Mouse (Mus musculus): ENCODE measurements around the gene Gm21083. TPM values are rescaled to one million over a fixed set of nuclear protein-coding genes. Genes with fewer than 3 reads are reported as not detected.
"Not testable (repeated sequence)": the region's sequence is repeated elsewhere in the genome, so short reads cannot be mapped to it uniquely, and the experiment has no call there.

Gm21083 gene
- not detected in 2 replicates for polyA plus RNA-seq (2015; fragmentation: Nextera tagmentation; extraction: Ambion mirVana)

- not testable (repeated sequence) for H3K4me2 ChIP-seq (replicated peaks); H3K9ac ChIP-seq; H3K36me3 ChIP-seq; H3K27me3 ChIP-seq; H3K27ac ChIP-seq (replicated peaks); ATAC-seq (ENCODE audit: insufficient number of reproducible peaks, low FRiP score, low TSS enrichment, low read depth); H3K4me3 ChIP-seq (replicated peaks); H3K9me3 ChIP-seq (replicated peaks); H3K4me1 ChIP-seq
- no CpG with 5 or more reads among the region's 1 CpGs for WGBS
Measured at GRCm38 (mm10) chr5:15577033-15577432, at the start of gene Gm21083. Gene Gm21083 (plus strand): TSS chr5:15577333.

- not testable (repeated sequence) for H3K9ac ChIP-seq; H3K36me3 ChIP-seq; H3K27ac ChIP-seq (replicated peaks); H3K4me3 ChIP-seq (replicated peaks); H3K4me1 ChIP-seq; ATAC-seq (ENCODE audit: insufficient number of reproducible peaks, low FRiP score, low TSS enrichment, low read depth); H3K4me2 ChIP-seq (replicated peaks); H3K27me3 ChIP-seq; H3K9me3 ChIP-seq (replicated peaks)
- no CpG with 5 or more reads among the region's 1 CpGs for whole genome bisulfite sequencing
Measured at GRCm38 (mm10) chr5:15529122-15529521, 48.0 kb upstream of the Gm21083 start, which contains the start of gene Gm21190. Gene Gm21190 (minus strand): TSS chr5:15529222.

- not testable (repeated sequence) for H3K4me2 ChIP-seq (replicated peaks); H3K27ac ChIP-seq (replicated peaks); H3K4me3 ChIP-seq (replicated peaks); H3K9me3 ChIP-seq (replicated peaks); H3K4me1 ChIP-seq; ATAC-seq (ENCODE audit: insufficient number of reproducible peaks, low FRiP score, low TSS enrichment, low read depth); H3K9ac ChIP-seq; H3K36me3 ChIP-seq; H3K27me3 ChIP-seq
- 73% methylated on average over 6 of the region's 6 CpGs for WGBS
Measured at GRCm38 (mm10) chr5:15548642-15549041, 28.5 kb upstream of the Gm21083 start.

- not testable (repeated sequence) for H3K4me3 ChIP-seq (replicated peaks); H3K27me3 ChIP-seq; ATAC-seq (ENCODE audit: insufficient number of reproducible peaks, low FRiP score, low TSS enrichment, low read depth); H3K9ac ChIP-seq; H3K4me1 ChIP-seq; H3K4me2 ChIP-seq (replicated peaks); H3K36me3 ChIP-seq; H3K27ac ChIP-seq (replicated peaks); H3K9me3 ChIP-seq (replicated peaks)
- WGBS = 41% methylated on average over 1 of the region's 1 CpGs
Measured at GRCm38 (mm10) chr5:15549134-15549533, 28.0 kb upstream of the Gm21083 start.

GRCm38 (mm10) chr5:15549606-15550005 is 27.5 kb upstream of the Gm21083 start:
- not testable (repeated sequence) for H3K9ac ChIP-seq; H3K27ac ChIP-seq (replicated peaks); H3K4me1 ChIP-seq; H3K9me3 ChIP-seq (replicated peaks); H3K27me3 ChIP-seq; H3K4me3 ChIP-seq (replicated peaks); ATAC-seq (ENCODE audit: insufficient number of reproducible peaks, low FRiP score, low TSS enrichment, low read depth); H3K36me3 ChIP-seq; H3K4me2 ChIP-seq (replicated peaks)
- WGBS = 15% methylated on average over 3 of the region's 3 CpGs

GRCm38 (mm10) chr5:15558654-15559053 is 18.5 kb upstream of the Gm21083 start:
- H3K9me3 ChIP-seq (replicated peaks); H3K4me2 ChIP-seq (replicated peaks); H3K9ac ChIP-seq; H3K27me3 ChIP-seq; H3K36me3 ChIP-seq; H3K27ac ChIP-seq (replicated peaks); H3K4me3 ChIP-seq (replicated peaks); ATAC-seq (ENCODE audit: insufficient number of reproducible peaks, low FRiP score, low TSS enrichment, low read depth); H3K4me1 ChIP-seq: not testable (repeated sequence)
- 65% methylated on average over 1 of the region's 1 CpGs for WGBS

GRCm38 (mm10) chr5:15561425-15562264 is 15.5 kb upstream of the Gm21083 start:
- H3K27ac ChIP-seq (replicated peaks); H3K9ac ChIP-seq; H3K9me3 ChIP-seq (replicated peaks); H3K27me3 ChIP-seq; H3K4me1 ChIP-seq; H3K36me3 ChIP-seq; H3K4me3 ChIP-seq (replicated peaks); H3K4me2 ChIP-seq (replicated peaks): not testable (repeated sequence)
- WGBS = 74% methylated on average over 3 of the region's 3 CpGs
- ATAC-seq (ENCODE audit: insufficient number of reproducible peaks, low FRiP score, low TSS enrichment, low read depth) = peak; percentile 69

- not testable (repeated sequence) for H3K4me1 ChIP-seq; ATAC-seq (ENCODE audit: insufficient number of reproducible peaks, low FRiP score, low TSS enrichment, low read depth); H3K27me3 ChIP-seq; H3K9me3 ChIP-seq (replicated peaks); H3K4me2 ChIP-seq (replicated peaks); H3K9ac ChIP-seq; H3K4me3 ChIP-seq (replicated peaks); H3K27ac ChIP-seq (replicated peaks); H3K36me3 ChIP-seq
Measured at GRCm38 (mm10) chr5:15573735-15574134, 3.4 kb upstream of the Gm21083 start.

- H3K4me1 ChIP-seq; ATAC-seq (ENCODE audit: insufficient number of reproducible peaks, low FRiP score, low TSS enrichment, low read depth); H3K36me3 ChIP-seq; H3K27ac ChIP-seq (replicated peaks); H3K9me3 ChIP-seq (replicated peaks); H3K27me3 ChIP-seq; H3K9ac ChIP-seq; H3K4me2 ChIP-seq (replicated peaks); H3K4me3 ChIP-seq (replicated peaks): not testable (repeated sequence)
Measured at GRCm38 (mm10) chr5:15586351-15586750, 9.2 kb downstream of the Gm21083 start.

GRCm38 (mm10) chr5:15588291-15588690 is 11.2 kb downstream of the Gm21083 start:
- 35% methylated on average over 6 of the region's 6 CpGs for WGBS
- not testable (repeated sequence) for H3K4me1 ChIP-seq; H3K27ac ChIP-seq (replicated peaks); ATAC-seq (ENCODE audit: insufficient number of reproducible peaks, low FRiP score, low TSS enrichment, low read depth); H3K36me3 ChIP-seq; H3K27me3 ChIP-seq; H3K9ac ChIP-seq; H3K4me3 ChIP-seq (replicated peaks); H3K4me2 ChIP-seq (replicated peaks); H3K9me3 ChIP-seq (replicated peaks)

- H3K27me3 ChIP-seq; H3K9me3 ChIP-seq (replicated peaks); H3K27ac ChIP-seq (replicated peaks); ATAC-seq (ENCODE audit: insufficient number of reproducible peaks, low FRiP score, low TSS enrichment, low read depth); H3K4me1 ChIP-seq; H3K9ac ChIP-seq; H3K36me3 ChIP-seq; H3K4me2 ChIP-seq (replicated peaks); H3K4me3 ChIP-seq (replicated peaks): not testable (repeated sequence)
- 51% methylated on average over 5 of the region's 5 CpGs for WGBS
Measured at GRCm38 (mm10) chr5:15590635-15591034, 13.5 kb downstream of the Gm21083 start.

GRCm38 (mm10) chr5:15591577-15591976 is 14.4 kb downstream of the Gm21083 start:
- H3K27me3 ChIP-seq; H3K4me3 ChIP-seq (replicated peaks); H3K36me3 ChIP-seq; H3K27ac ChIP-seq (replicated peaks); H3K4me1 ChIP-seq; H3K9ac ChIP-seq; H3K4me2 ChIP-seq (replicated peaks); H3K9me3 ChIP-seq (replicated peaks): not testable (repeated sequence)
- 69% methylated on average over 2 of the region's 2 CpGs for WGBS
- peak; percentile 73 for ATAC-seq (ENCODE audit: insufficient number of reproducible peaks, low FRiP score, low TSS enrichment, low read depth)

Measured in embryonic facial prominence, embryonic 15.5 days (tissue).